Mouse (Mus musculus): ENCODE measurements around the gene Ank3. TPM values are rescaled to one million over a fixed set of nuclear protein-coding genes. Genes with fewer than 3 reads are reported as not detected.
A peak's percentile ranks its signal among the peaks of the same experiment; 100 is the strongest.

Gene Ank3
- total RNA-seq, 2 experiments from 2014 or later: 483 to 533 TPM

DNA sequence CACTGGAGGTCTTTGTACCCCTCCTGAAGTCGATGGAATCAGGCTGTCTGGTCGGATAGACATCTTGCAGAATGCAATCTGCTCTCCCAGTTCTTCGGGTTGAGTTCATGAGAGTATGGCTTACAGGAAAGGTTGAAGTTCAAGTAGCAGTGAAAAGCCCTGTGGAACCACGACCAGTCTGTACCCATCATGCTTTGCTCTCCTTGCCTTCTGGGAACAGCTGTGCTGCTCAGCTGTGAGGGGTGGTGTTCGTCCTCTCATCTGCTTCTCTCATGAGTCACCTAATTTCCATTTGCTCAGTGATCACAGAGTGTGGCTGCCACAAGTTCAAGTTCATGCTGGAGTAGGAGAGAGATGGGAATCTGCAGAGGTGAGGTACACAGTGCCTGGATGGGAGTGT, 348.2 kb downstream of the Ank3 start:
- no peak for DNase-seq (ENCODE audit: low spot score in 2 of 2)

GRCm38 (mm10) chr10:69751416-69751815, 352.8 kb downstream of the Ank3 start:
- no peak for DNase-seq (ENCODE audit: low spot score in 2 of 2)

- no peak for DNase-seq (ENCODE audit: low spot score in 2 of 2)
Observed at GRCm38 (mm10) chr10:69753464-69753863, 354.9 kb downstream of the Ank3 start.

GRCm38 (mm10) chr10:69756956-69757672, 358.5 kb downstream of the Ank3 start:
- DNase-seq (ENCODE audit: low spot score in 2 of 2): no peak

DNA sequence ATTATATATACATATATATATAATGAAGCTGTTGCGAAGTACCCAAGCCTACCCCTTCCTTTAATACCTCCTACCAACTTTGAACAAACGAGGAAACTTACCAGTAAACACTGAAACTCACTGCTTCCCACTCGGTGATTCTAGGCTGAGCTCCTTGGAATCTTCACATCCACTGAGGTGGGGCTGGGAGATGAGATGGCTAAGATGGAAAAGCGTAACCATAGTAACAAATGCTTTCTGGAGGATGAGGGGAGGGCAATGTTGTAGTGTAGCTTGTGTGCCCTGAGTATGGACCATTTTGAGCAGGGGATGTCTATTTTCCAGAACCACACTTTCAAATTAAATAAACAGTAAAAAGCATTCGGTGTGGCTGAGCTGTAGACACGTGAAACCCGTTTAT, 364.4 kb downstream of the Ank3 start:
- DNase-seq (ENCODE audit: low spot score in 2 of 2): no peak

DNA sequence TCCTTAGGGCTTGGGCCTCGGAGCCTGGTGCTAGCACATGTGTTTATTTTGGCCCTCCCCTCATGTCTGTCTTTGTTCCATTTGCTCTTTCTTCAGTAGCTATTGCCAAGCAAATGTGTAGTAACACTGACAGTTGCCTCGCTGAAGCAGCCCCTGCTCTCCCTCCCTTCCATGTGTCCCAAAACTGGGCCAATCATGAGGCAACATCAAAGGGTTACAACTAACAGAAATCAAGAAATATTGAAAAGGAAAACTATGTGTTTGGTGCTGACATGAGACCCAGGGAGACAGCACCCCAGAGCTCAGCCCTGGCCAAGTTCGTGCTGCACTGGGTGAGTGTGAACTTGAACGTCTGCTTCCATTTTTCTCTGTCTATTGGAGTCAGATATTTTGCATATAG, 365.8 kb downstream of the Ank3 start:
- peak in 1 of 2 experiments; percentile 52 for DNase-seq (ENCODE audit: low spot score in 2 of 2)

DNA sequence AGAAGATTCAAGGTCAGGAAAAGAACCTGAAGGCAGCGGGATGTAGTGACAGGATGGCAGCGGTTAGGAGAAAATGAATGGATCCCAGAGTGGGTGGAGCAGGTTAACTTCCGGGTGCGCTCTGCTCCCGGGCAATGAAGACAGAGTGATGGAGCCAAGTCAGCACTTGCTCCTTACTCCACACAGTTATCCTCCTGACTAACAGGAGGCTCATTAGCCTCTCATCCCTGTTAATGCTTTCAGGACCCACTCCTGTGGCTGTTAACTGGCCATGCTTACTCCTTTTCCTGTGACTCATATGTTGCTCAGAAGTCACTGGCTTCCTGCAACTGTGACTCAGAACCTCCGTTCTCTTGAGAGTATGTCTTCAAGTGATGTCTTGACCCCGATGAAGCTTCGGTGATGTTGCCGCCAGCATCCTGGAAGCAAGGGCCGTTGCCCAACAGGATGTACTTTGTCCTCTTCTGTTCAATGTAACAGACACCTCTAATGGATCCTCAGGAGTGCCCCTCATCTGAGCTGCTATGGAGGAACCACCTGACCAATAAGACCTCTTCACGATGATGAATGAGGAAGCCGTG, 378.6 kb downstream of the Ank3 start:
- DNase-seq (ENCODE audit: low spot score in 2 of 2): no peak

- DNase-seq (ENCODE audit: low spot score in 2 of 2): no peak
Observed at GRCm38 (mm10) chr10:69777736-69778135, 379.2 kb downstream of the Ank3 start.

GRCm38 (mm10) chr10:69779246-69779645, 380.7 kb downstream of the Ank3 start:
- DNase-seq (ENCODE audit: low spot score in 2 of 2): no peak

- peak; percentile 50 to 64 for DNase-seq (ENCODE audit: low spot score in 2 of 2)
Observed at GRCm38 (mm10) chr10:69781491-69781890, 382.9 kb downstream of the Ank3 start.

- DNase-seq (ENCODE audit: low spot score in 2 of 2): no peak
Observed at GRCm38 (mm10) chr10:69785235-69785634, 386.7 kb downstream of the Ank3 start.

- no peak for DNase-seq (ENCODE audit: low spot score in 2 of 2)
Observed at GRCm38 (mm10) chr10:69785692-69786091, 387.1 kb downstream of the Ank3 start.

GRCm38 (mm10) chr10:69786220-69786993, 387.8 kb downstream of the Ank3 start:
- no peak for DNase-seq (ENCODE audit: low spot score in 2 of 2)

DNA sequence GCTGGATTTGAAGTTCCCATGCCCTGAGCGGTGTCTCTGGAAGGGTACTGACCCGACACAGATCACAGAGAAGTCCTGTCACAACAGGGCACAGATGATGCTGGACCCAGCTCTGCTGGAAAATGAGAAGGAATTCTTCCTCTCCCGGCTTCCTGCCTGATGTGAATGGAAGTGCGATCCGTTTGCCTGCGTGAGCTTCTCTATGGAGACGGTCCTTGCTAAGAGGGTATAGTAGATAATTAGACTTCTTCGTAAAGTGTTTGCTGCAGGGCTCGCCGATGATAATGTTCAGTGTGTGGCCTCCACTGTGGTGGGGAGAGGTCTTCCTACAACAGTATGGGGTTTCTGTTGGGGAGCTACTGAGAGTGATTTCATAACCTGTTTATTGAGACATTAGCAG, 388.8 kb downstream of the Ank3 start:
- no peak for DNase-seq (ENCODE audit: low spot score in 2 of 2)

GRCm38 (mm10) chr10:69790606-69791005, 392.0 kb downstream of the Ank3 start:
- no peak for DNase-seq (ENCODE audit: low spot score in 2 of 2)

DNA sequence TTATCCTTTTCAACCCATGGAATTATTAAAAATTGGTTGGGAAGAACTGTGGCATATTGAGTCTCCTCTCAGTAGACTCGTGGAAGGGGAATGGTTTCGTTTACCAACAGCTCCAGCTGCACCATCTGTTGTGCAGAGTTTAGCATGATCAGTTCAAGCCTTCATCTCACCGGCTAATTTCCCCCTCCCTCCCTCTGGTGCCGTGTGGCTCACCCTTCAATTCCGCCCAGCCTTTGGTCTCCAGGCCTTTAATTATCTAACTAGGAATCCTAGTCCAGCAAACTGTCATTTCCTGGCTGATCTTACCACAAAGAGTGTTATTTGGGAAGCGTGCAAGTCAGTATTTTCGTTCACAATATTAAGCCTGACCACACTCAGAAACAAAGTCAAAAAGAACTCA, 393.4 kb downstream of the Ank3 start:
- DNase-seq (ENCODE audit: low spot score in 2 of 2): peak in 1 of 2 experiments; percentile 25

GRCm38 (mm10) chr10:69792400-69792799, 393.8 kb downstream of the Ank3 start:
- no peak for DNase-seq (ENCODE audit: low spot score in 2 of 2)

- DNase-seq (ENCODE audit: low spot score in 2 of 2): peak; percentile 36 to 62
Observed at GRCm38 (mm10) chr10:69793079-69793478, 394.5 kb downstream of the Ank3 start.

GRCm38 (mm10) chr10:69795656-69796055, 397.1 kb downstream of the Ank3 start:
- no peak for DNase-seq (ENCODE audit: low spot score in 2 of 2)

DNA sequence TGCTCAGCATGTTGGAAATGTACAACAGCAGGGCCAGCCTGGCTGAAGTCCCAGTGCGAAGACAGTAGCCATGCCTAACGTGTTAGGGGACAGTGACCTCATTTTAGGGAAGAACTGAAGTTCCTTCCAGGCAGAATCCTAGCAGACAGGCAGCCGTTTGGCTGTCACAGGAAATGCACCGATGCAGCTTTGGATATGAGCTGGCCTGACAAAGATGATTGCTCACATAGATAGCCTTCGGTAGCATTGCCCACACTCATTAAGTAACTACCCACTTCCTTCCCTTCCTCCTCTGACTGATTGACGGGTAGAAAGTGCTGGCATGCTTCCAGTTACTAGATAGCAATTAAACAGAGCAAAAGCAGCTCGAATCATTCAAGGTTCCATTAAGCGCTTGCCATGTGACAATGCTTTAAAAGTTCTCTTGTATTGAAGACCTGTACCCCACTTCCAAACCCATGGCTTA, 397.9 kb downstream of the Ank3 start:
- no peak for DNase-seq (ENCODE audit: low spot score in 2 of 2)

DNA sequence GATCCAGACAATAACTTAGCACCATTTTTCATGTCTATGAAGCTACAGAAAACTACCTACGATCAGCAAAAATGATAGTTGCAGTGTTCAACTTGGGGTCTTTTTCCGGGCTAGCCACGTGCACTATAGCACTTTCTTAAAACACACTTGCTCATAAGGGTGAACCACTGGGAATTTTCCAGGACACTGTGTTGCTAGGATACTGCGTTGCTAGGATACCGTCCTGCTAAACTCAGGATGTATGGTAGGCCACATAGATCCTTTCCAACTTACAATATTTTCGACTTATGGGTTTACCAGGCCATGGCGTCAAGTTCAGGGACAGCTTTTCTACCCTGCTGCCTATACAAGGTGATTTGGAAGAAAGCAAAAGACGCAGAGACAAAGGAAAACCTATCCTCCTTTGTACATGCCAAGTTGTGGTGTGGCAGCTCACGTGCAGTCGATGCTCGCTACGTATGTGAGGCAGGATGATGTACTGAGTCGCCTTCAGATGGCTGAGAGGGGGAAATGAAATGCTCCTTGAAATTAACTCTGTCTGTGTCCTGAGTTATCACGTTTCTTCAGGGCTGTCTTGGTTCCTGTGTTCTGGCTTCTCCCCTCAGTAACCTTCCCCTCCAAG, 404.7 kb downstream of the Ank3 start:
- peak in 1 of 2 experiments; percentile 53 for DNase-seq (ENCODE audit: low spot score in 2 of 2)

DNA sequence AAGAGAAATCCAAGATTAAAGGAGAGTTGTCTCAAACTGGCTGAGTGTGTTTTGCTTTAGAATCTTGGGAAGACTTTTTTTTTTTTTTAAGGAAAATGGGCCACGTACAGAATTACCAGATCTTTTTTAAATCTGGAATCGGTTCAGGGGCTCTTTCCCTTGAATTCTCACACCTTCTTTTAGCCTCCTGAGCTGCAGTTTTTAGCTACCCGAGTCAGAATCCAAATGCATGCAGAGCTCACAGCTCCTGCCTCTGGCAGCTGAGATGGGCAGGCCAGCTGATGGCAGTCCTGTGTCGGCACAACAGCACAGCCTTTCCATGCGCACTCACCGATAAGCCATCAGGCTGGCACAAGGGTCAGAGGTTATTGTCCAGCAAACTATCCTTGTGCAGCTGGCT, 406.0 kb downstream of the Ank3 start:
- no peak for DNase-seq (ENCODE audit: low spot score in 2 of 2)
